Mouse (Mus musculus): Measurements from ENCODE around the gene Enthd1. TPM values are rescaled to one million over a fixed set of nuclear protein-coding genes. Genes with fewer than 3 reads are reported as not detected.

Gene Enthd1
- total RNA-seq, 1 experiment, result 0.49 TPM

- Histone ChIP-seq H3K36me3 (ENCODE audit: control insufficient read depth, insufficient read depth, low read length, poor library complexity, severe bottlenecking) (no peaks in the 10 kb centered on the region), H3K4me1 (ENCODE audit: control insufficient read depth in 2 of 2, insufficient read depth in 2 of 2, low read length in 2 of 2, poor library complexity in 1 of 2) (peaks cover 5 to 6% of the 10 kb centered on the region in 2 experiments; a peak in 3 of 4 replicates), H3K9ac (ENCODE audit: insufficient read depth, low read depth, low read length, poor library complexity, severe bottlenecking) (no peak overlapping the region), H3K9me3 (ENCODE audit: control insufficient read depth, insufficient read depth, low read depth, low read length) (no peaks in the 10 kb centered on the region), H3K4me3 (ENCODE audit: insufficient read depth in 1 of 2, low read depth in 1 of 2, low read length in 2 of 2, poor library complexity in 1 of 2, severe bottlenecking in 1 of 2) (peak overlapping the region in 1 of 2 experiments; percentile 46; a peak in 1 of 4 replicates), H3K27ac (ENCODE audit: insufficient read depth, low read depth, low read length, poor library complexity, severe bottlenecking) (no peak overlapping the region)
- DNase-seq (ENCODE audit: low read depth, low spot score), result peak; percentile 43
- TF ChIP-seq ZC3H11A (IDR thresholded peaks at IDR 0.05; ENCODE audit: borderline replicate concordance, low read depth, low read length), result no peak
- TF ChIP-seq ZNF384 (IDR thresholded peaks at IDR 0.05; ENCODE audit: low read depth, low read length), result no peak
- no peak for TF ChIP-seq MAFK (IDR thresholded peaks at IDR 0.05; ENCODE audit: insufficient read depth, low read depth, low read length)
- no peak for TF ChIP-seq HCFC1 (IDR thresholded peaks at IDR 0.05; ENCODE audit: borderline replicate concordance, insufficient read depth, low read length)
- TF ChIP-seq CHD2 (IDR thresholded peaks at IDR 0.05; ENCODE audit: low read depth, low read length), result no peak
- in situ Hi-C loops (cut with MboI; ENCODE audit: low sequenced_read_pairs in 2 of 2, unreplicated experiment in 2 of 2), result no loop called here
Observed at GRCm38 (mm10) chr15:80599213-80599750, 34.3 kb upstream of the Enthd1 start.

- H3K9me3 ChIP-seq (ENCODE audit: control insufficient read depth, insufficient read depth, low read depth, low read length), result no peaks in the 10 kb centered on the region
- no peak overlapping the region for H3K27ac ChIP-seq (ENCODE audit: insufficient read depth, low read depth, low read length, poor library complexity, severe bottlenecking)
- no peak overlapping the region for H3K4me3 ChIP-seq (ENCODE audit: insufficient read depth in 1 of 2, low read depth in 1 of 2, low read length in 2 of 2, poor library complexity in 1 of 2, severe bottlenecking in 1 of 2)
- no peak for TF ChIP-seq ZNF384 (IDR thresholded peaks at IDR 0.05; ENCODE audit: low read depth, low read length)
- no peak for TF ChIP-seq MAFK (IDR thresholded peaks at IDR 0.05; ENCODE audit: insufficient read depth, low read depth, low read length)
- no peak for TF ChIP-seq CHD2 (IDR thresholded peaks at IDR 0.05; ENCODE audit: low read depth, low read length)
- no peak for TF ChIP-seq ZC3H11A (IDR thresholded peaks at IDR 0.05; ENCODE audit: borderline replicate concordance, low read depth, low read length)
- no peak for TF ChIP-seq HCFC1 (IDR thresholded peaks at IDR 0.05; ENCODE audit: borderline replicate concordance, insufficient read depth, low read length)
- in situ Hi-C loops (cut with MboI; ENCODE audit: low sequenced_read_pairs in 2 of 2, unreplicated experiment in 2 of 2), result no loop called here
- no peak for DNase-seq (ENCODE audit: low read depth, low spot score)
- no peaks in the 10 kb centered on the region for H3K36me3 ChIP-seq (ENCODE audit: control insufficient read depth, insufficient read depth, low read length, poor library complexity, severe bottlenecking)
- H3K9ac ChIP-seq (ENCODE audit: insufficient read depth, low read depth, low read length, poor library complexity, severe bottlenecking), result no peak overlapping the region
- peaks cover 2 to 6% of the 10 kb centered on the region in 2 experiments; a peak in 2 of 4 replicates for H3K4me1 ChIP-seq (ENCODE audit: control insufficient read depth in 2 of 2, insufficient read depth in 2 of 2, low read length in 2 of 2, poor library complexity in 1 of 2)
Observed at GRCm38 (mm10) chr15:80598750-80599149, 33.8 kb upstream of the Enthd1 start.

- Histone ChIP-seq H3K9ac (ENCODE audit: insufficient read depth, low read depth, low read length, poor library complexity, severe bottlenecking) (no peak overlapping the region), H3K27ac (ENCODE audit: insufficient read depth, low read depth, low read length, poor library complexity, severe bottlenecking) (no peak overlapping the region), H3K4me3 (ENCODE audit: insufficient read depth in 1 of 2, low read depth in 1 of 2, low read length in 2 of 2, poor library complexity in 1 of 2, severe bottlenecking in 1 of 2) (no peak overlapping the region), H3K36me3 (ENCODE audit: control insufficient read depth, insufficient read depth, low read length, poor library complexity, severe bottlenecking) (no peaks in the 10 kb centered on the region), H3K4me1 (ENCODE audit: control insufficient read depth in 2 of 2, insufficient read depth in 2 of 2, low read length in 2 of 2, poor library complexity in 1 of 2) (no peaks in the 10 kb centered on the region), H3K9me3 (ENCODE audit: control insufficient read depth, insufficient read depth, low read depth, low read length) (no peaks in the 10 kb centered on the region)
- DNase-seq (ENCODE audit: low read depth, low spot score), result no peak
- in situ Hi-C loops (cut with MboI; ENCODE audit: low sequenced_read_pairs in 2 of 2, unreplicated experiment in 2 of 2), result no loop called here
- TF ChIP-seq HCFC1 (IDR thresholded peaks at IDR 0.05; ENCODE audit: borderline replicate concordance, insufficient read depth, low read length) (no peak), ZC3H11A (IDR thresholded peaks at IDR 0.05; ENCODE audit: borderline replicate concordance, low read depth, low read length) (no peak), CHD2 (IDR thresholded peaks at IDR 0.05; ENCODE audit: low read depth, low read length) (no peak), ZNF384 (IDR thresholded peaks at IDR 0.05; ENCODE audit: low read depth, low read length) (no peak)
Observed at GRCm38 (mm10) chr15:80593877-80594276, 28.9 kb upstream of the Enthd1 start.

- H3K36me3 ChIP-seq (ENCODE audit: control insufficient read depth, insufficient read depth, low read length, poor library complexity, severe bottlenecking), result no peaks in the 10 kb centered on the region
- H3K4me1 ChIP-seq (ENCODE audit: control insufficient read depth in 2 of 2, insufficient read depth in 2 of 2, low read length in 2 of 2, poor library complexity in 1 of 2), result no peaks in the 10 kb centered on the region
- no peak for TF ChIP-seq MAFK (IDR thresholded peaks at IDR 0.05; ENCODE audit: insufficient read depth, low read depth, low read length)
- in situ Hi-C loops (cut with MboI; ENCODE audit: low sequenced_read_pairs in 2 of 2, unreplicated experiment in 2 of 2), result no loop called here
- no peak for DNase-seq (ENCODE audit: low read depth, low spot score)
- no peak overlapping the region for H3K4me3 ChIP-seq (ENCODE audit: insufficient read depth in 1 of 2, low read depth in 1 of 2, low read length in 2 of 2, poor library complexity in 1 of 2, severe bottlenecking in 1 of 2)
- no peak overlapping the region for H3K27ac ChIP-seq (ENCODE audit: insufficient read depth, low read depth, low read length, poor library complexity, severe bottlenecking)
- H3K9ac ChIP-seq (ENCODE audit: insufficient read depth, low read depth, low read length, poor library complexity, severe bottlenecking), result no peak overlapping the region
- H3K9me3 ChIP-seq (ENCODE audit: control insufficient read depth, insufficient read depth, low read depth, low read length), result no peaks in the 10 kb centered on the region
Observed at GRCm38 (mm10) chr15:80592737-80593136, 27.8 kb upstream of the Enthd1 start.

- Histone ChIP-seq H3K9me3 (ENCODE audit: control insufficient read depth, insufficient read depth, low read depth, low read length) (no peaks in the 10 kb centered on the region), H3K4me3 (ENCODE audit: insufficient read depth in 1 of 2, low read depth in 1 of 2, low read length in 2 of 2, poor library complexity in 1 of 2, severe bottlenecking in 1 of 2) (no peak overlapping the region), H3K27ac (ENCODE audit: insufficient read depth, low read depth, low read length, poor library complexity, severe bottlenecking) (no peak overlapping the region), H3K9ac (ENCODE audit: insufficient read depth, low read depth, low read length, poor library complexity, severe bottlenecking) (no peak overlapping the region), H3K4me1 (ENCODE audit: control insufficient read depth in 2 of 2, insufficient read depth in 2 of 2, low read length in 2 of 2, poor library complexity in 1 of 2) (peaks cover 3% of the 10 kb centered on the region in 2 experiments; a peak in 2 of 4 replicates), H3K36me3 (ENCODE audit: control insufficient read depth, insufficient read depth, low read length, poor library complexity, severe bottlenecking) (no peaks in the 10 kb centered on the region)
- in situ Hi-C loops (cut with MboI; ENCODE audit: low sequenced_read_pairs in 2 of 2, unreplicated experiment in 2 of 2), result no loop called here
- TF ChIP-seq HCFC1 (IDR thresholded peaks at IDR 0.05; ENCODE audit: borderline replicate concordance, insufficient read depth, low read length), result no peak
- no peak for TF ChIP-seq ZC3H11A (IDR thresholded peaks at IDR 0.05; ENCODE audit: borderline replicate concordance, low read depth, low read length)
- TF ChIP-seq ZNF384 (IDR thresholded peaks at IDR 0.05; ENCODE audit: low read depth, low read length), result no peak
- no peak for TF ChIP-seq MAFK (IDR thresholded peaks at IDR 0.05; ENCODE audit: insufficient read depth, low read depth, low read length)
- no peak for TF ChIP-seq CHD2 (IDR thresholded peaks at IDR 0.05; ENCODE audit: low read depth, low read length)
- no peak for DNase-seq (ENCODE audit: low read depth, low spot score)
Observed at GRCm38 (mm10) chr15:80590641-80591040, 25.7 kb upstream of the Enthd1 start.

All from ES-E14 (cell line).